Mouse (Mus musculus) hindbrain, embryonic 12.5 days (tissue): ENCODE results near the gene Hps6. TPM values are rescaled to one million over a fixed set of nuclear protein-coding genes. Genes with fewer than 3 reads are reported as not detected.

Experiments
- ATAC-seq: fragments of 200-750 bp; cut with Nextera tagmentation; 2 replicates; pipeline ENCODE4 v1.8.0; 2017; ENCODE audit warnings: moderate TSS enrichment; ENCODE audit not compliant: low FRiP score
- H3K27ac ChIP-seq: fragments of 300-500 bp; sonication (generic); 2 replicates; pipeline ENCODE4 v1.5.1; 2016; ENCODE audit warnings: mild to moderate bottlenecking
- H3K27me3 ChIP-seq: fragments of 300-500 bp; sonication (generic); 2 replicates; pipeline ENCODE4 v1.6.1; 2016; ENCODE audit warnings: mild to moderate bottlenecking
- H3K36me3 ChIP-seq: fragments of 300-500 bp; sonication (generic); 2 replicates; pipeline ENCODE4 v1.6.1; 2016; ENCODE audit warnings: mild to moderate bottlenecking
- H3K4me1 ChIP-seq: fragments of 300-500 bp; sonication (generic); 2 replicates; pipeline ENCODE4 v1.6.1; 2016
- H3K4me2 ChIP-seq: fragments of 300-500 bp; sonication (generic); replicated peaks from 2 replicates; pipeline ENCODE4 v1.6.1; 2016; ENCODE audit warnings: mild to moderate bottlenecking
- H3K4me3 ChIP-seq: fragments of 300-500 bp; sonication (generic); 2 replicates; pipeline ENCODE4 v1.5.1; 2016; ENCODE audit warnings: mild to moderate bottlenecking
- H3K9ac ChIP-seq: fragments of 300-500 bp; sonication (generic); 2 replicates; pipeline ENCODE4 v1.6.1; 2016; ENCODE audit warnings: mild to moderate bottlenecking, moderate library complexity
- H3K9me3 ChIP-seq: fragments of 300-500 bp; sonication (generic); replicated peaks from 2 replicates; pipeline ENCODE4 v1.6.1; 2016; ENCODE audit warnings: mild to moderate bottlenecking
- WGBS: fragments of 180-500 bp; shearing (Covaris S2); methylation state at CpG from one replicate; pipeline ENCODE4 v1.1.7; 2016; 5-methylcytosine and 5-hydroxymethylcytosine counted together
- polyA plus RNA-seq: library from polyadenylated mRNA; unstranded; fragments of >200 nt; fragmentation: Nextera tagmentation; extraction: Ambion mirVana; gene quantifications from 2 replicates; pipeline ENCODE4 v1.2.1, GENCODE M21; 2016

The Hps6 gene
- polyA plus RNA-seq, 1 experiment from 2014 or later = 5.1 TPM

- Histone ChIP-seq H3K4me1 (peaks cover 11% of the 10 kb centered on the region), H3K9me3 (peaks cover 5% of the 10 kb centered on the region; the same call in 1 of the 2 replicates), H3K27ac (peak overlapping the region; percentile 13; the same call in 1 of the 2 replicates), H3K4me3 (no peak overlapping the region), H3K9ac (no peak overlapping the region), H3K36me3 (peaks cover 68% of the 10 kb centered on the region), H3K27me3 (no peaks in the 10 kb centered on the region), H3K4me2 (no peak overlapping the region)
- ATAC-seq = peak; percentile 26; the same call in 1 of the 2 replicates
- WGBS = 73% methylated on average over 9 of the region's 9 CpGs
These were observed 28.6 kb downstream of the Hps6 start for GRCm38 (mm10) chr19:46031689-46032432.

DNA sequence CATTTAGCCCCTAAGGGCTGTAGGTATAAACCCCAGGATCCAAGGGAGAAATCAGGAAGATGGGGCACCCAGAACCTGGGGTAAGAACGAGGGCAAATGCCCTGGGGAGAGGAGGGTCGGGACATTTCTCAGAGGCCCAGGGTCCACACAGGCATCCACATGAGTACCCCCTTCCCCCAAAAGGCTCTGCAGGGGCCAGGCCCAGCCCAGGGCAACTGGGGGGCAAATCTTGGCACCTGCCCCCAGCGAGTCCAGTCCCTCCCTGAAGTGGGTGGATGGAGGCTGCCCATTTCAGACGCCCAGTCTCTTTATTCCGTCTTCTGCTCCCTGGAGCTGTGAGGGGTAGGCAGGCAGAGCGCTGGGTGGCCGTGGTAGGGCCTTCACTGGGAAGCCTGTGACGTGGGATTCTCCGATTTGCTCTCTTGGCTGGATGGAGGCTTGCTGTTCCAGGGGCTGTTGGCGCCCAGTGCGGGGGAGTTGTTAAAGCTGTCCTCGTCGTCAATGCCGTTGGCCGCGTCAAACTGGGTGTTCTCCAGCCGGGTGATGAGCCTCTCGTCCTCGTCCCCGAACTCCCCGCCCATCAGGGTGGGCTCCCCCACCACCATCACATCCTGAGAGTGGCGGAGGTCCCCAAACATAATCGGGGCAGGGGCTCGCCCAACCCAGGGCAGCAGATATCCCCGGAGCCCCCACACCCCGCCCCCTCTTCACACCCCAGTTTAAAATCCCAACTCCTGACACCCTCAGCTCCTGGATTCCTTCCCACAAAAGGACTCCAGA lies 29.6 kb downstream of the Hps6 start:
- H3K27ac ChIP-seq = no peak overlapping the region; the same call in 1 of the 2 replicates
- no peak overlapping the region for H3K4me2 ChIP-seq
- H3K27me3 ChIP-seq = no peaks in the 10 kb centered on the region
- peaks cover 5% of the 10 kb centered on the region; the same call in 1 of the 2 replicates for H3K9me3 ChIP-seq
- whole genome bisulfite sequencing = 85% methylated on average over 26 of the region's 26 CpGs
- H3K4me1 ChIP-seq = peaks cover 22% of the 10 kb centered on the region
- H3K9ac ChIP-seq = no peak overlapping the region
- H3K36me3 ChIP-seq = peaks cover 68% of the 10 kb centered on the region
- ATAC-seq = no peak
- no peak overlapping the region for H3K4me3 ChIP-seq

DNA sequence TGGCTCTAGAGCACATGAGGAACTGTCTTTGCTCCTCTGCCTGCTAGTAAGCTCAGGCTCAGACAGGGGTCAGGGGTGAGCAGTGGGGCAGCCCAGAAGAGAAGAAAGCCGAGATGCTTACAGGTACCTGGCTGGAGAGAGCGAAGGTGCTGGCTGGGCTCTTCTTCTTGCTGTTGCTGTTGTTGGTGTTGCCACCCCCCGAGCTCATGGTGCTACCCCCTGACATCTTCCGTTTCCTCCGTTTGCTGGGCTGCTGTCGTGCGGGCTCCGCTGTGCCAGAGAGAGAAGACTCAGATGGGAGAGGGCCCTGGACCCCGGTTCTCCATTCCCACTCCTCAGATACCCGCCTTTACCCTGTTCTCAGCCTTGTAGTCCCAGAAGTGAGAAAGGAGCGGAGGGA lies 30.6 kb downstream of the Hps6 start:
- WGBS = 97% methylated on average over 11 of the region's 11 CpGs
- no peak overlapping the region for H3K27ac ChIP-seq
- peaks cover 68% of the 10 kb centered on the region for H3K36me3 ChIP-seq
- ATAC-seq = no peak
- no peak overlapping the region for H3K9ac ChIP-seq
- no peak overlapping the region for H3K4me2 ChIP-seq
- H3K9me3 ChIP-seq = peaks cover 5% of the 10 kb centered on the region; the same call in 1 of the 2 replicates
- H3K4me1 ChIP-seq = peaks cover 24% of the 10 kb centered on the region
- H3K27me3 ChIP-seq = no peaks in the 10 kb centered on the region
- H3K4me3 ChIP-seq = no peak overlapping the region; the same call in 1 of the 2 replicates

- Histone ChIP-seq H3K4me1 (peaks cover 38% of the 10 kb centered on the region), H3K36me3 (peaks cover 54% of the 10 kb centered on the region), H3K27ac (no peak overlapping the region), H3K9ac (no peak overlapping the region), H3K4me2 (peak overlapping the region; percentile 84; the same call in 1 of the 2 replicates), H3K27me3 (no peaks in the 10 kb centered on the region), H3K9me3 (no peaks in the 10 kb centered on the region), H3K4me3 (no peak overlapping the region)
- WGBS = 87% methylated on average over 13 of the region's 13 CpGs
- no peak for ATAC-seq
These were observed 32.7 kb downstream of the Hps6 start for GRCm38 (mm10) chr19:46035971-46036370.

DNA sequence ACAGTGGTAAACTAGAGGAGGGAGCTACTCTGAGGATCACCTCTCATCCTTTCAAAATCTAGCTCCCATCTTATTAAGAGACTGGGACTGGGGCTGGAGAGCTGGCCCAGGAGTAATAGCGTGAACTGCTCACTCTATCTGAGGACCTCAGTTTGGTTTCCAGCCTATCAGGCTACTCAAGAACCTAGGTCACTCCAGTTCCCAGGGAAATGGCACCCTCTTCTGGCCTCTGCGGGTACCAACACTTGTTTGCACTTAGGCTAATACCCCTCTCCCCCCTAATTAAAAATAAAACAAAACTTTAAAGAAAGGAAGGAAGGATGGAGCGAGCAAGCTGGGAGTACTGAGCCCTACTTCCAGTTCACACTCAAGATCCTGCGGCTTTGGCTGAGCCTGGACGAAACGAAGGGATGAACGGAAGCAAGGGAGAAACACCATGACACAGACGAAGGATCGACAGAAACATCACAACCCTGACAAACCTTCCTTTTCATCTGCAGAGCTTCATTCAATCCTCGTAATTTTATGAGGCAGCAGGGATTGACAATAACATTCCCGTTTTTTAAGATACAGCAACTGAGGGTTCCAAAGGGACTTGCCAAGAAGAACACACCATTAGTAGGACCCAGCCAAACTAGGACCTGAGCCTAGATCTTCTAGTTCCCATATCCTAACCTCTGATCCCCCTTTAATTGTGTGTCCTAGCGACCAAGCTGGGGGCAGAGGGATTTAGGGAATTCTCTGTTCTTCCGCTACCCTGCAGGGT lies 33.4 kb downstream of the Hps6 start:
- Histone ChIP-seq H3K36me3 (peaks cover 49% of the 10 kb centered on the region), H3K27me3 (no peaks in the 10 kb centered on the region), H3K4me1 (peaks cover 45% of the 10 kb centered on the region), H3K9ac (peak overlapping the region; percentile 98), H3K27ac (peak overlapping the region; percentile 98), H3K4me3 (peak overlapping the region; percentile 99), H3K9me3 (no peaks in the 10 kb centered on the region), H3K4me2 (peak overlapping the region; percentile 84)
- WGBS = 73% methylated on average over 13 of the region's 13 CpGs
- ATAC-seq = no peak

DNA sequence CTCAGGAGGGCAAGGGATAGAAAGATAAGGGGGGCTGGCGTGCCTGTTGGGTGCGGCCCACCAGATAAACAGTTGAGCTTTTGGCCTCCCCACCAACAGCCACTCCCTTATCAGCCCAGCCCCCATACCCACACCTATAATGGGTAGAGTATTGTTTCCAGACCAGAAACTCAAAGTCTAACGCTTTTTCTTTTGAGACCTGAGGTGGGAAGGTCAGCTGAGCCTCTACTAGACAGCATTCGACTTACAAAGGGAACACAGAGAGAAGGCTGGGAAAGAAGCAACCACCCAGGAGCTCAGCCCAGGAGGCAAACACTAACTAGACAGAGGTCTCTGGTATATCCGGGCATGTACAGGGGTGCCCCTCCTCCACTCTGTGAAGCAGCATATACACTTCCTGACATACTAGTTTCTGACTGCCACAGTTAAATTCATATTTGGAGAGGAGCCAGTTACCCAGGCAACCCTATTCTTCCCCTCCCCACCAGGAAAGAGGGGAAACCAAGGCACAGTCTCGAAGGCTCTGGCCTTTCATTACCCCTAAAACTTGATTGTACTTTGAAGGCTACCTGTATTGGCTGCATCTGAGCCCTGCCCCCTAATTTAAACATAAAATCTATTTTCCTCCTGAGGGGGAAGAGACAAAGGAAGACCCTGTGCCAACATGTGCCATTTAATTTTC lies 34.1 kb downstream of the Hps6 start:
- no peaks in the 10 kb centered on the region for H3K27me3 ChIP-seq
- peak overlapping the region; percentile 98 for H3K27ac ChIP-seq
- peak overlapping the region; percentile 84 for H3K4me2 ChIP-seq
- no peak for ATAC-seq
- peaks cover 42% of the 10 kb centered on the region for H3K36me3 ChIP-seq
- peak overlapping the region; percentile 99 for H3K4me3 ChIP-seq
- peak overlapping the region; percentile 98 for H3K9ac ChIP-seq
- peaks cover 52% of the 10 kb centered on the region for H3K4me1 ChIP-seq
- 24% methylated on average over 6 of the region's 6 CpGs for WGBS
- no peaks in the 10 kb centered on the region for H3K9me3 ChIP-seq

GRCm38 (mm10) chr19:46037925-46038850 lies 34.9 kb downstream of the Hps6 start:
- peak overlapping the region; percentile 99 for H3K4me3 ChIP-seq
- peak overlapping the region; percentile 84 for H3K4me2 ChIP-seq
- no peak for ATAC-seq
- no peaks in the 10 kb centered on the region for H3K9me3 ChIP-seq
- H3K4me1 ChIP-seq = peaks cover 60% of the 10 kb centered on the region
- WGBS = 15% methylated on average over 13 of the region's 13 CpGs
- no peaks in the 10 kb centered on the region for H3K27me3 ChIP-seq
- peaks cover 34% of the 10 kb centered on the region for H3K36me3 ChIP-seq
- H3K27ac ChIP-seq = peak overlapping the region; percentile 98
- peak overlapping the region; percentile 98 for H3K9ac ChIP-seq

DNA sequence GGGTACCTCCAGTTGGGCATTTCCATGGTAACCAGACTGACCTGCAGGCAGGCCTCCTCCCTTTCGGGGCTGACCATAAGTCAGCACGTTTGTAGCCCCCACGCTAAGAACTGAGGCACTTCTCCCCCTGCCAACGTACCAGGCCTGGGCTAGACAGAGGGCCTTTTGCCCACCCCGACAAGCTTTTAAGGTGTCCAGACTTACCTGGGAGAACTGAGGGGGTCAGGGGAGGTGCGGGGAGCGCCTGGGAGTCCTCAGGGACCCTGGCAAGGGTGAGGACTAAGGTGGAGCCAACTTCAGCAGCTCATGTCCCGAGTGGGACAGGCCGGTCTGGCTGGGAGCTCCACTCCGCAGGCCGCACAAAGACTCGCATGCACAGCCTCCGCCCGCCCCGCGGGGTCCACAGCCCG lies 35.5 kb downstream of the Hps6 start:
- H3K4me2 ChIP-seq = peak overlapping the region; percentile 84
- WGBS = 0% methylated on average over 15 of the region's 17 CpGs
- H3K4me1 ChIP-seq = peaks cover 67% of the 10 kb centered on the region
- peak overlapping the region; percentile 98 for H3K9ac ChIP-seq
- H3K9me3 ChIP-seq = no peaks in the 10 kb centered on the region
- H3K27ac ChIP-seq = peak overlapping the region; percentile 98
- H3K4me3 ChIP-seq = peak overlapping the region; percentile 99
- H3K36me3 ChIP-seq = peaks cover 27% of the 10 kb centered on the region
- no peaks in the 10 kb centered on the region for H3K27me3 ChIP-seq
- peak; percentile 31 for ATAC-seq

GRCm38 (mm10) chr19:46039478-46039877 lies 36.2 kb downstream of the Hps6 start:
- ATAC-seq = peak; percentile 71
- peaks cover 71% of the 10 kb centered on the region for H3K4me1 ChIP-seq
- H3K27ac ChIP-seq = peak overlapping the region; percentile 98
- H3K9me3 ChIP-seq = no peaks in the 10 kb centered on the region
- peaks cover 21% of the 10 kb centered on the region for H3K36me3 ChIP-seq
- 2% methylated on average over 10 of the region's 30 CpGs for WGBS
- peak overlapping the region; percentile 98 for H3K9ac ChIP-seq
- peak overlapping the region; percentile 84 for H3K4me2 ChIP-seq
- peak overlapping the region; percentile 99 for H3K4me3 ChIP-seq
- H3K27me3 ChIP-seq = no peaks in the 10 kb centered on the region

GRCm38 (mm10) chr19:46040149-46040902 lies 37.0 kb downstream of the Hps6 start:
- H3K27me3 ChIP-seq = no peaks in the 10 kb centered on the region
- H3K4me2 ChIP-seq = peak overlapping the region; percentile 84
- ATAC-seq = no peak
- no peaks in the 10 kb centered on the region for H3K9me3 ChIP-seq
- peaks cover 12% of the 10 kb centered on the region for H3K36me3 ChIP-seq
- WGBS = 43% methylated on average over 14 of the region's 14 CpGs
- peaks cover 71% of the 10 kb centered on the region for H3K4me1 ChIP-seq
- peak overlapping the region; percentile 99 for H3K4me3 ChIP-seq
- H3K9ac ChIP-seq = peak overlapping the region; percentile 98
- H3K27ac ChIP-seq = peak overlapping the region; percentile 98
